Mouse (Mus musculus) intestine, embryonic 15.5 days (tissue): ENCODE data around the gene Klk1. TPM values are rescaled to one million over a fixed set of nuclear protein-coding genes. Genes with fewer than 3 reads are reported as not detected.

Source experiments
- ATAC-seq: fragments of 200-750 bp; cut with Nextera tagmentation; 2 replicates; pipeline ENCODE4 v1.8.0; 2017; ENCODE audit warnings: moderate TSS enrichment, moderate library complexity
- H3K27ac ChIP-seq: fragments of 300-500 bp; sonication (generic); 2 replicates; pipeline ENCODE4 v1.5.1; 2015; ENCODE audit warnings: mild to moderate bottlenecking, inconsistent platforms
- H3K27me3 ChIP-seq: fragments of 300-500 bp; sonication (generic); replicated peaks from 2 replicates; pipeline ENCODE4 v1.6.1; 2015; ENCODE audit warnings: inconsistent platforms
- H3K36me3 ChIP-seq: fragments of 300-500 bp; sonication (generic); 2 replicates; pipeline ENCODE4 v1.6.1; 2015; ENCODE audit warnings: inconsistent platforms
- H3K4me1 ChIP-seq: fragments of 300-500 bp; sonication (generic); replicated peaks from 2 replicates; pipeline ENCODE4 v1.6.1; 2015; ENCODE audit warnings: inconsistent platforms
- H3K4me2 ChIP-seq: fragments of 300-500 bp; sonication (generic); replicated peaks from 2 replicates; pipeline ENCODE4 v1.6.1; 2015; ENCODE audit warnings: mild to moderate bottlenecking, inconsistent platforms
- H3K4me3 ChIP-seq: fragments of 300-500 bp; sonication (generic); replicated peaks from 2 replicates; pipeline ENCODE4 v1.5.1; 2015; ENCODE audit warnings: inconsistent platforms
- H3K9ac ChIP-seq: fragments of 300-500 bp; sonication (generic); 2 replicates; pipeline ENCODE4 v1.6.1; 2015; ENCODE audit warnings: inconsistent platforms
- H3K9me3 ChIP-seq: fragments of 300-500 bp; sonication (generic); 2 replicates; pipeline ENCODE4 v1.6.1; 2016; ENCODE audit warnings: inconsistent platforms
- WGBS: fragments of 180-500 bp; shearing (Covaris S2); methylation state at CpG from one replicate; pipeline ENCODE4 v1.1.7; 2015; 5-methylcytosine and 5-hydroxymethylcytosine counted together
- polyA plus RNA-seq: library from polyadenylated mRNA; unstranded; fragments of >200 nt; fragmentation: Nextera tagmentation; extraction: Ambion mirVana; gene quantifications from 2 replicates; pipeline ENCODE4 v1.2.1, GENCODE M21; 2015

The Klk1 gene
- polyA plus RNA-seq, 1 experiment from 2014 or later, result 13.1 TPM

DNA sequence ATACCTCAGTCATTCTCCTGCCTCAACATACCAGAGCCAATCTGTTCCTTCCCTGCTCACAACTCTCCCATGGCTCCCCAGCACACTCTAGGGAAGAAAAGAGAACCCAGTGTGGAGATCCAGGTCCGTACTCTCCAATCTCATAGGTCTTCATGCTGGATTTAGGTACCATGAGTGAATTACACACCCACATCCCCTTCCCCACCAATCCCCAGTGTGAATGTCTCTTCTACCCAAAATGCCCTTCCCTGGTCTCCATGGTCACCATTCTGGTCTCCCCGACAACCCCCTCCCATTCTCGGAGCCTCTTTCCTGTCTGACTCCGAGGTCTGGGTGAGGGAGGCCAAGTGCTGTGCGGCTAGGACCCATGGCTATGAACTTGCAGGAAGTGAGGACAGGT is 36.0 kb downstream of the Klk1 start, which contains the start of gene Gm15517:
TSS of gene Gm15517 (plus strand) at position 301 of the 400 bp plus-strand sequence.
- Histone ChIP-seq H3K9ac (no peak within 1 kb of the TSS), H3K4me3 (no peak within 1 kb of the TSS), H3K27ac (no peak within 1 kb of the TSS), H3K27me3 (peaks cover 6% of the 10 kb centered on the region; the same call in 1 of the 2 replicates), H3K36me3 (no peaks in the 10 kb centered on the region), H3K4me2 (no peak within 1 kb of the TSS), H3K4me1 (peaks cover 6% of the 10 kb centered on the region; the same call in 1 of the 2 replicates), H3K9me3 (no peaks in the 10 kb centered on the region)
- 63% methylated on average over 5 of the region's 5 CpGs for WGBS
- no peak for ATAC-seq

DNA sequence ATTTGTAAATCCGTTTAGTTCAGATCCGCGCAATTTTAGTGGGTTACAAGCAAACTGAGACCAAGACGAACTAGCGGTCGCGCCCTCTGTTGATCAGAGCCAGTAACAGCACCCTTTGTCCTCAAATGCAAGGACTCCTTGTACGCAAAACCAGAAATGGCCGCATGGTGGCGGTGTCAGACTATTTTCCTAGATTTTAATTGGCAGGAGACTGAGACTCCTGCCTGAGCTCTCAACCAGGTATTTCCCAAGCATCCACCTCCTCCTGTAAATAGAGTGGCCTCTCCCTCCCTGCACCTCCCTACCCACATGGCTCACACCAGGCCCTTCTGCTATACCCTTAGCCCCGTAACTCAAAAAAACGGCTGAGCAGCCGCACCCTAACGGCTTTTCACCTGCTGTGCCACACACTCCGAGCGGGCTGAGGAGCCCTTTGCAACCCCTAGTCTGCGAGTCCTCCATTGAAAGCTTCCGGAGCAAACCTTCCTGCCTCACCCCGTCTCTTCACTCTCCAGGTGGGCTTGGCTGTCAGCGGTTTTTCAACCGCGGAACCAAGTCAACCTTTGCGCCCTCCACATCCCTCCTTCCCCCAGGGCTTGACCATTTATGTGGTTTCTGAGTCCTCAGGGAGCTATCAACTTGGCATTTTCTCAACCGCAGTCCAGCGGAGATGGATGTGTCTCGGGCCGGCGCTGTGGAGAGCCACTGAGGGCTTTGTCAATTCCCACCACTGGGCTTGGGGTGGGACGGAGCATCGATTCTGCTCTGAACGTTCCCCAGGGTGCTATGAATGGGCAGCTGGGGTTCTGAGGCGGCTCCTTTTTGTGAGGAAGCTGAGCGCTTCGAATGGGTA is 37.9 kb downstream of the Klk1 start:
- Histone ChIP-seq H3K4me1 (peaks cover 6% of the 10 kb centered on the region; the same call in 1 of the 2 replicates), H3K27me3 (peaks cover 6% of the 10 kb centered on the region; the same call in 1 of the 2 replicates), H3K9me3 (no peaks in the 10 kb centered on the region), H3K36me3 (no peaks in the 10 kb centered on the region), H3K27ac (no peak overlapping the region), H3K4me3 (peak overlapping the region; percentile 8), H3K4me2 (peak overlapping the region; percentile 51), H3K9ac (no peak overlapping the region)
- WGBS, result 3% methylated on average over 34 of the region's 34 CpGs
- ATAC-seq, result peak; percentile 79

DNA sequence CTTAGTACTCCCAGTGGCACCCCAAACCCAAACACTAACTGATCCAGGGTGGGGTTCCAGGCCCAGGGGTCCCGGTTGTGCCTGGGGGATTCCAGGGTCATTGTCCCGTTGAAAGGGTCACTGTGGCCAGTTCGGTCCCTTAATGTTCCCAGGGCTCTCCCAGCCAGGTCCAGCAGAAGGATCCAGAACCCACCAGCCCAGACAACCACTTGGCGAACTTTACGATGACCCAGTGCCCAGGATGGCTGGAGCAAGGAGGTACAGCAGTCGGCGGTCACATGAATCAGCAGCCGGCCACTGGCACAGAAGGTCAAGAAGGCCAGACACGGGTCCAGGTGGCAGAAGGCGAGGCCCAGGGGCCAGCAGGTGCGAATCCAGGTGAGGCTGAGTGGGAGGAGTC is 43.0 kb downstream of the Klk1 start:
- Histone ChIP-seq H3K4me2 (no peak overlapping the region), H3K27me3 (peaks cover 3% of the 10 kb centered on the region; the same call in 1 of the 2 replicates), H3K9me3 (no peaks in the 10 kb centered on the region), H3K9ac (no peak overlapping the region), H3K36me3 (no peaks in the 10 kb centered on the region), H3K27ac (no peak overlapping the region), H3K4me3 (no peak overlapping the region), H3K4me1 (peaks cover 3% of the 10 kb centered on the region; the same call in 1 of the 2 replicates)
- WGBS, result 73% methylated on average over 11 of the region's 11 CpGs
- no peak for ATAC-seq

DNA sequence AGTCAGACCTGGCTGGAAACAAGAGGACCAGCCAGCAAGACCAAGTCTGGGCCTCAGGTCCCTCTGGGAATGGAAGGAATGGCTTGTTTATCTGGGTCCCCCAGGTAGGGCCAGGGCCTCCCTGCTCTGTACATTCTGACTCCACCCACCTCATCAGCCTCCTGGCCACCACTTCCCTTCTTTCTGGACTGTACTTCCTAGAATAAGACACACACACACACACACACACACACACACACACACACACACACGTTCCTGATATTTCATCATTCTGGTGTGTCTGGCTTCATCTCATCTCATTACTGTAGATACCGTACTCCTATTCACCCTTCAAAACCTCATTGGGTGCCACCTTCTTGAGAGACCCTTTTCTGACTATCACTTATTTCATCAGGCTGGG is 44.2 kb downstream of the Klk1 start:
- WGBS, result 77% methylated on average over 2 of the region's 2 CpGs
- Histone ChIP-seq H3K4me3 (no peak overlapping the region), H3K4me1 (no peaks in the 10 kb centered on the region), H3K4me2 (no peak overlapping the region), H3K27ac (no peak overlapping the region), H3K27me3 (0 out of 2 replicates have a peak, but pooled peaks cover 4% of the 10 kb centered on the region), H3K9ac (no peak overlapping the region), H3K9me3 (no peaks in the 10 kb centered on the region), H3K36me3 (no peaks in the 10 kb centered on the region)
- ATAC-seq, result no peak

GRCm38 (mm10) chr7:44271309-44271708 is 46.1 kb downstream of the Klk1 start:
- no peaks in the 10 kb centered on the region for H3K36me3 ChIP-seq
- no peak overlapping the region for H3K4me2 ChIP-seq
- no peak overlapping the region for H3K9ac ChIP-seq
- 0 out of 2 replicates have a peak, but pooled peaks cover 6% of the 10 kb centered on the region for H3K27me3 ChIP-seq
- 79% methylated on average over 2 of the region's 2 CpGs for WGBS
- no peaks in the 10 kb centered on the region for H3K4me1 ChIP-seq
- H3K27ac ChIP-seq, result no peak overlapping the region
- no peak for ATAC-seq
- no peaks in the 10 kb centered on the region for H3K9me3 ChIP-seq
- no peak overlapping the region for H3K4me3 ChIP-seq

DNA sequence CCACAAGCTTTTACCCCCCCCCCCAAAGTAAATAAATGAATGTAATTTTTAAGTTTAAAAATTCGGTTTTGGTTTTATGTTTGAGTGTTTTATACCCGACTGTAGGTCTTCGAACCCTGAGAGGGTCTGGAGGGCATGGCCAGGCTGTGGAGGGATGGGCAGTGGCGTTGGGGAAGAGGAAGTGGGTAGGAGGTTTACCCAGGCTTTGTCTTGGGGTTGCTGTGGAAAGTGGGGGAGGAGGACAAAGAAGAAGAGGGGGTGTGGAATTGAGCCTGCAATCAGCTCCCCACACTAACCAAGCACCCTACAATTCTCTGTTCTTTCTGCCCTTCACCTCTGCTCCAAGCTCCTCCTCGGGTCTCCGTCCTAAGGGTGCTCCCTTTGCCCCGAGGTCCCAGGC is 47.4 kb downstream of the Klk1 start:
- WGBS, result 87% methylated on average over 7 of the region's 7 CpGs
- Histone ChIP-seq H3K27me3 (0 out of 2 replicates have a peak, but pooled peaks cover 6% of the 10 kb centered on the region), H3K4me3 (no peak overlapping the region), H3K9ac (no peak overlapping the region), H3K36me3 (no peaks in the 10 kb centered on the region), H3K4me1 (no peaks in the 10 kb centered on the region), H3K4me2 (no peak overlapping the region), H3K9me3 (no peaks in the 10 kb centered on the region), H3K27ac (no peak overlapping the region)
- ATAC-seq, result no peak

GRCm38 (mm10) chr7:44273446-44273845 is 48.3 kb downstream of the Klk1 start:
- Histone ChIP-seq H3K36me3 (no peaks in the 10 kb centered on the region), H3K4me1 (no peaks in the 10 kb centered on the region), H3K4me2 (no peak overlapping the region), H3K27ac (no peak overlapping the region), H3K27me3 (0 out of 2 replicates have a peak, but pooled peaks cover 6% of the 10 kb centered on the region), H3K9ac (no peak overlapping the region), H3K9me3 (no peaks in the 10 kb centered on the region), H3K4me3 (no peak overlapping the region)
- WGBS, result 69% methylated on average over 7 of the region's 7 CpGs
- no peak for ATAC-seq

GRCm38 (mm10) chr7:44274096-44274495 is 48.9 kb downstream of the Klk1 start:
- H3K36me3 ChIP-seq, result no peaks in the 10 kb centered on the region
- no peak overlapping the region for H3K4me2 ChIP-seq
- H3K4me3 ChIP-seq, result no peak overlapping the region
- 0 out of 2 replicates have a peak, but pooled peaks cover 6% of the 10 kb centered on the region for H3K27me3 ChIP-seq
- no peak for ATAC-seq
- no peaks in the 10 kb centered on the region for H3K9me3 ChIP-seq
- no peaks in the 10 kb centered on the region for H3K4me1 ChIP-seq
- no peak overlapping the region for H3K9ac ChIP-seq
- WGBS, result 29% methylated on average over 11 of the region's 11 CpGs
- no peak overlapping the region for H3K27ac ChIP-seq

- ATAC-seq, result no peak
- no peak overlapping the region for H3K9ac ChIP-seq
- no peaks in the 10 kb centered on the region for H3K4me1 ChIP-seq
- H3K27me3 ChIP-seq, result 0 out of 2 replicates have a peak, but pooled peaks cover 6% of the 10 kb centered on the region
- no peak overlapping the region for H3K4me2 ChIP-seq
- no peak overlapping the region for H3K4me3 ChIP-seq
- 77% methylated on average over 3 of the region's 3 CpGs for WGBS
- H3K36me3 ChIP-seq, result no peaks in the 10 kb centered on the region
- no peaks in the 10 kb centered on the region for H3K9me3 ChIP-seq
- H3K27ac ChIP-seq, result no peak overlapping the region
Measured at GRCm38 (mm10) chr7:44275546-44275945, 50.4 kb downstream of the Klk1 start.

DNA sequence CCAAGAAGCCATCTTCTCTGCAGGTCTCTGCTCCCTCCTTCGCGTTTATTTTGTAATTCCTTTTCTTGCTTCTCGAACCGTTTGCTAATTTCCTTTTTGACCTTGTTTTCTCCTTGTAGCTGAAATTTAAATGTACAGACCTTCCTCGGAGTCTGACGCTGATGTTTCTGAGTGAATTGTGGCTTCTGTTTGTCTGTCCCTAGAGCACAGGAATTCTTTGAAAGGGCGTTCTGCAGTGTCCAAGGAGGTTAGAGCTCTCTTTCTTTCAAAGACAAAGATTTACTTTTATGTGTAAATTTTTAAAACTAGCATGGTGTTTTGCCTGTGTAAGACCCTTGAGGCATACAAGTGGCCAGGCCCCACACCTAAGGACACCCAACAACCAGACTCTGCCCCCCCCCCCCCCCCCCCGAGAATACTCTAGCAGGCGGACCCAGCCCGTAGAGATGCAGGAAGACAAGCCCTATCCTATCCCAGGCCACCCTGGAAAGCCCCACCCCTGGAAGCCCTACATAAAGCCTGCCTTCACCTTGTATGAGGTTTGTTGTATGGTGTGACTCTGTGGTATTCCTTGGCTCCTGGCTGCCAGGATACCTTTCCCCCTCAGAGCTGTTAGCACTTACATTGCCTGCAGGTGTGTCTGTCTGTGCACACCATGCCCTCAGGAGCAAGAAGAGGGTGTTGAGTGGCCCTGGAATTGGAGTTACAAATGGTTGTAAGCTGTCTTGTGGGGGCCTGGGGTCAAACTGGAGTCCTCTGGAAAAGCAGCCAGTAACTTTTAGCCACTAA is 51.5 kb downstream of the Klk1 start:
- no peak for ATAC-seq
- WGBS, result 73% methylated on average over 10 of the region's 10 CpGs

DNA sequence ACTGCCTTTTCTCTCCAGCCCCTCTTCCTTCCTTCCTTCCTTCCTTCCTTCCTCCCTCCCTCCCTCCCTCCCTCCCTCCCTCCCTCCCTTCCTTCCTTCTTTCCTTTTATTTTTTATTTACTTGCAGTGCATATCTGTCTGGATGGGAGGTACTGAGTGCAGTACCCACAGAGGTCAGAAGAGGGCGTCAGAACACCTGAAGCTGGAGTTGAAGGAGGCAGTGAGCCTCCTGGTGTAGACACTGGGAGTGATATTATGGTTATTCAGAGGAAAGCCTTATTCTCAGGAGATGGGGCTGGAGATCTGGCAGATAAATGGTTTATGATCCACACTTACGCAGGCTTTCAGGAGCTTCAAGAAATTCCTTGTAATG is 52.1 kb downstream of the Klk1 start:
- Histone ChIP-seq H3K4me1 (no peaks in the 10 kb centered on the region), H3K27ac (no peak overlapping the region), H3K27me3 (0 out of 2 replicates have a peak, but pooled peaks cover 6% of the 10 kb centered on the region), H3K4me3 (no peak overlapping the region), H3K9ac (no peak overlapping the region), H3K4me2 (no peak overlapping the region), H3K9me3 (no peaks in the 10 kb centered on the region), H3K36me3 (no peaks in the 10 kb centered on the region)
- no peak for ATAC-seq
- 44% methylated on average over 2 of the region's 2 CpGs for WGBS

More for the DNA sequence above, 51.5 kb downstream of the Klk1 start:
- H3K27ac ChIP-seq, result no peak overlapping the region
- no peak overlapping the region for H3K4me2 ChIP-seq
- H3K4me3 ChIP-seq, result no peak overlapping the region
- H3K27me3 ChIP-seq, result 0 out of 2 replicates have a peak, but pooled peaks cover 6% of the 10 kb centered on the region
- H3K9ac ChIP-seq, result no peak overlapping the region
- H3K9me3 ChIP-seq, result no peaks in the 10 kb centered on the region
- no peaks in the 10 kb centered on the region for H3K36me3 ChIP-seq
- no peaks in the 10 kb centered on the region for H3K4me1 ChIP-seq
